Mouse (Mus musculus): ENCODE data around the gene Snx30.

- peak; percentile 59; the same call in 1 of the 2 replicates for TF ChIP-seq POLR2A (IDR thresholded peaks at IDR 0.05; ENCODE audit: borderline replicate concordance, extremely low read depth, insufficient read depth, insufficient read length, poor library complexity, severe bottlenecking)
- TF ChIP-seq CTCF (IDR thresholded peaks at IDR 0.05; ENCODE audit: borderline replicate concordance, extremely low read depth, insufficient read depth, insufficient read length) = no peak
Observed at GRCm38 (mm10) chr4:59783685-59784279, 21.9 kb upstream of the Snx30 start.
